Mouse (Mus musculus) activated CD4-positive, CD25-positive, alpha-beta regulatory T cell, adult 4 months (primary cell): Measurements from ENCODE around the gene Olfr586. TPM values are rescaled to one million over a fixed set of nuclear protein-coding genes. Genes with fewer than 3 reads are reported as not detected.

Experiments used
- ATAC-seq: one replicate; pipeline ENCODE4 v1.8.0; 2017
- polyA plus RNA-seq, 2 experiments: library from polyadenylated mRNA; unstranded; fragments of 100-300 nt; shearing (Covaris generic); gene quantifications; one replicate each; pipeline ENCODE4 v1.2.1; 2017

The Olfr586 gene
- not detected for polyA plus RNA-seq

DNA sequence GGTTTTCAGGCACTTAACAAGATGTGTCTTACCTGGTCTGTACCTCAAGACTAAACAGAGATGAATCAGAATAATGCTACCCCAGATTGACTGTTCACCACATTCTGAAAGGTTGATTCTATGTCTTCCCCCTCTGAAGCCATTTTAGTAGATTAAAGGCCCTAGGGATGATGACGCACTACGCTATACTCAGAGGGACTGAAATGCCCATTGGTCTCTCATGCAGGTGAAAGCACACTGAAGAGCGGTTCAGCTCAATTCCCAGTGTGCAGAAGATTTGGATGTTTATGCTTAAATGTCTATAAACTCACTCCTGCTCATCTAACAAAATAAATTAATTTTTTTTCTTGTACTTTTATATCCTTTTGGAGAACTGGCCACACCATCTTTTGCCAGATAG lies at the start of gene Olfr586:
Olfr586 (minus strand) TSS at position 101 of the 400 bp plus-strand sequence.
- no peak for ATAC-seq

GRCm38 (mm10) chr7:103169697-103170096 lies 44.3 kb upstream of the Olfr586 start:
- ATAC-seq: no peak

DNA sequence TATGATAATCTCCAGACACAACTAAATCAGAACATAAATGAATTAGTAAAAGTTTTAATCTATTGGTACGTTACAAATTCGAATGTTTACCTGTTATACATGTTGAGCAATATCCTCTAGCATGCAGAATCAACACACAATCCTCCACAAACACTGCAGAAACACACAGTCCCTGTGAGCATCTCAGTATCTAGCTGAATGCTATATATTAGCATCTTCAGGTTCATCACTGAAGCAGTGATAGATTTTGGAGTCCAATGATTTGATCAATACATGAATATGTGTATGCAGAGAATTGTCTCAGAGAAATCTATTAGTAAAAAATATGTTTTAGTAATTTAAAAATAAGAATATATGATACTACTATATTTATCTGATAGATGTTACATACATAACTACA lies 30.8 kb upstream of the Olfr586 start, which contains the start of gene Olfr589:
Olfr589 (minus strand) TSS at position 101 of the 400 bp plus-strand sequence.
- no peak for ATAC-seq

- ATAC-seq: no peak
Measured at GRCm38 (mm10) chr7:103140579-103140978, 15.1 kb upstream of the Olfr586 start, which contains the start of gene Olfr588-ps1. Gene Olfr588-ps1 (plus strand): TSS chr7:103140879.

- no peak for ATAC-seq
Measured at GRCm38 (mm10) chr7:103119406-103119805, 6.0 kb downstream of the Olfr586 start.

GRCm38 (mm10) chr7:103097420-103097819 lies 28.0 kb downstream of the Olfr586 start, which contains the start of gene Olfr585:
Gene Olfr585 (plus strand): TSS chr7:103097720.
- no peak for ATAC-seq

GRCm38 (mm10) chr7:103081585-103081984 lies 43.9 kb downstream of the Olfr586 start, which contains the start of gene Olfr584:
Gene Olfr584 (plus strand): TSS chr7:103081885.
- ATAC-seq: no peak

Other genes starting within 250 kb of the Olfr586 start
- gene Olfr568, start 248.5 kb downstream of the Olfr586 start, polyA plus RNA-seq: not detected
- not detected for gene Olfr569, start 234.8 kb downstream of the Olfr586 start, polyA plus RNA-seq
- gene Olfr570, start 231.1 kb downstream of the Olfr586 start, polyA plus RNA-seq: not detected
- not detected for gene Olfr571, start 208.1 kb downstream of the Olfr586 start, polyA plus RNA-seq
- gene Olfr572, start 201.2 kb downstream of the Olfr586 start, polyA plus RNA-seq: not detected
- gene Olfr573-ps1, start 183.1 kb downstream of the Olfr586 start, polyA plus RNA-seq: not detected
- gene Olfr574, start 177.2 kb downstream of the Olfr586 start, polyA plus RNA-seq: not detected
- gene Olfr575, start 166.9 kb downstream of the Olfr586 start, polyA plus RNA-seq: not detected
- gene Olfr576, start 163.0 kb downstream of the Olfr586 start, polyA plus RNA-seq: not detected
- not detected for gene Olfr577, start 149.7 kb downstream of the Olfr586 start, polyA plus RNA-seq
- not detected for gene Olfr578, start 136.3 kb downstream of the Olfr586 start, polyA plus RNA-seq
- not detected for gene Olfr582, start 87.6 kb downstream of the Olfr586 start, polyA plus RNA-seq
- gene Olfr583, start 74.3 kb downstream of the Olfr586 start, polyA plus RNA-seq: not detected
- gene Olfr584, start 43.8 kb downstream of the Olfr586 start, polyA plus RNA-seq: not detected
- not detected for gene Olfr585, start 27.9 kb downstream of the Olfr586 start, polyA plus RNA-seq
- under 1 TPM in 1 of 2 experiments, not detected in 1; 0.07 TPM for gene Olfr588-ps1, start 15.2 kb upstream of the Olfr586 start, polyA plus RNA-seq
- not detected for gene Olfr589, start 30.7 kb upstream of the Olfr586 start, polyA plus RNA-seq
- gene Olfr591, start 52.7 kb upstream of the Olfr586 start, polyA plus RNA-seq: under 1 TPM in 1 of 2 experiments, not detected in 1; 0.09 TPM
- gene Olfr592, start 59.2 kb upstream of the Olfr586 start, polyA plus RNA-seq: not detected
- not detected for gene Olfr593, start 86.2 kb upstream of the Olfr586 start, polyA plus RNA-seq
- not detected for gene Olfr594, start 91.4 kb upstream of the Olfr586 start, polyA plus RNA-seq
- gene Usp17ld, start 126.9 kb upstream of the Olfr586 start, polyA plus RNA-seq: not detected
- gene Olfr596, start 180.0 kb upstream of the Olfr586 start, polyA plus RNA-seq: not detected
- under 1 TPM in 1 of 2 experiments, not detected in 1; 0.12 TPM for gene Olfr597, start 190.7 kb upstream of the Olfr586 start, polyA plus RNA-seq
- gene Olfr598, start 197.9 kb upstream of the Olfr586 start, polyA plus RNA-seq: not detected
- not detected for gene Olfr599, start 210.3 kb upstream of the Olfr586 start, polyA plus RNA-seq
- not detected for gene Olfr600, start 224.0 kb upstream of the Olfr586 start, polyA plus RNA-seq
- gene Olfr601, start 237.0 kb upstream of the Olfr586 start, polyA plus RNA-seq: not detected